Mouse (Mus musculus) cerebral cortex, adult 2 months (tissue): Measurements from ENCODE around the gene Rtn2.

Source experiments
- WGBS: fragments of 180-500 bp; shearing (Covaris S2); methylation state at CpG from one replicate; pipeline ENCODE4 v1.1.7; 2018; 5-methylcytosine and 5-hydroxymethylcytosine counted together

Rtn2 gene

DNA sequence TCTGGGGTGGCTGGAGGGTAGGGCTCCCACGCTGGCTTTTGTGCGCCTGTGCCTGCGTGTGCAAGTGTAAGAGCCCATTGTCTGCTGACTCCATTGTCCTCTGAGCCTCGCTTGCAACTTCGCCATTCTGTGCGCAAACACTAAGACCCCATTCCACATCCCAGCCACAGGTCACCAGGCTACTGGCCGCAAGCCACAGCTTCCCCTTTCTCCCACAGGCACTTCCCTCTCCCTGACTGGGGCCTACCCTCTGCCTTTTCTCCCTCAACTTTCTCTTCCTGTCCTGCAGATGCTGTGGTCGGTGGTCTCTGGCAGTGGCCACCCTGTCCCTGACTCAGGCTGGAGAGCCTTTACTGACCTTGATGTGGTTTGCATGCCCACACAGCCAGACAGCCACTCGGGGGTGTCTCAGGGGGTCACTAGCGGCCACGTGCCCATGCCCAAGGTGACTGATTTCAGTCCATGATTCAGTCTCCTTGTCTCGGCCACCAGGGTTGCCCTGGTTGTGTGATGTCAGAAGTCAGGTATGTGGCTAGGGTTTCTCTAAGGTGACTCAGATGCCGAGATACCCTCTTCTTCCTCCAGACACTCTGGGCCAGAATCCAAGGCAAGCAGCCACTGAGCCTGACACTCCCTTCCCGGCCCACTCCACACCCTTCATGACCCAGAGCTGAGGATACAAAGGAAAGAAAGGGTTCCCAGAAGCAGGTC is 34.2 kb downstream of the Rtn2 start:
- WGBS, result 63% methylated on average over 14 of the region's 14 CpGs

GRCm38 (mm10) chr7:19318201-19318600 is 35.8 kb downstream of the Rtn2 start:
- WGBS, result 88% methylated on average over 2 of the region's 2 CpGs

- 80% methylated on average over 7 of the region's 7 CpGs for WGBS
These were observed 36.3 kb downstream of the Rtn2 start for GRCm38 (mm10) chr7:19318676-19319075.

DNA sequence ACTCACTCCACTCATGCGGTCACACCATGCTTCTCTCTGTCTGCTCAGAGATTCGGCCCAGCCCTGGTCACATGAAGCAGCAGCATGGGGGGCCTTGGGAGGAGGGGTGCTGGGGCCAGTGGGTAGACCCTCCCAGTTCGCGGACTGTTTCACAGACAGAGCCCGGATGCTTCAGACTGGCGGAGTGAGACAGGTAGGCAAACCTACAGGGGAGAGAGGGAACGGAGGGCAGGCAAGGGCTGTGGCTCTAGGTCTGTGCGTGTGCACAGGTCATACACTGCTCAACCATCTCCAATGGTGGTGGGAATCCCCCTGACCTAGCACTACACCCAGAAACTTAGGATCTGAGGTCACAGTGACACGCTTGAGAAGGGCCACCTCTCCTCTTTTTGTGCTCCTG is 37.0 kb downstream of the Rtn2 start:
- WGBS, result 11% methylated on average over 9 of the region's 9 CpGs

DNA sequence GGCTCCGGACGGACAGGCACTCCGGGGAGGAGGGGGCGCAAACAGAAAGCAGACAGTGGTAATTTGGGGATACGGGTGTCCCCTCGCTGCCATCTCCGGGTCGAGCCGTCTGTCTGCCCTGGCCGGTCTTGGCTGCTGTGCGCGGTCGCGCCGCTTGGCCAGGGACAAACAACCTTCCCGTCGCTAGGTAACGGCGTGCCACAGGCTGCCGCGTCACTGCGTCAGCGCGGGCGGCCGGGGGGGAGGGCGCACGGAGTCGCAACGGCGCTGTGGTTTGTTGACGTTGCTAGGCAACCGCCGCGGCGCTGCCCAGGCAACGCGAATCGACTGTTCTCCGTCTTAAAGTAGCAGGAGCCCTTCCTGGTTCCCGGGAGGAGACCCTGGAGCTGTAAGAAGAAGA is 37.5 kb downstream of the Rtn2 start:
- under 1% methylated on average over 41 of the region's 41 CpGs for WGBS

DNA sequence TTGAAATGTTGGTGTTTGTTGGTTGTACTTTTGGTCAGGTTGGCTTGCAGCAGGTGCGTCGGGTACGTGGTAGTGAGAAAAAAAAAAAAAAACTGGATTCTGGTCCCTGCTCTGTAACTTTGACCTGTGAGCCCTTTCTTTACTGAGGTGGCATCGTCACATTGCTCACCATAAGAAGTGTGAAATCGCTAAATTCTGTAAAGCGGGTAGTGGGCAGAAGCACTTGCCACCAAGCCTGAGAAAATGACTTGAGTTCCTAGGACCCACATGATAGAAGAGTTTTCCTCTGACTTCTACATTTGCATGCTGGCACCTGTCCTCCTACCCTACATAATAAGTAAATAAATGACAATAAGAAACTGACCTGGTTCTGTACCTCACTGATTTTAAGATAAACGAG is 38.2 kb downstream of the Rtn2 start:
- WGBS, result 35% methylated on average over 7 of the region's 7 CpGs

- 61% methylated on average over 5 of the region's 5 CpGs for WGBS
These were observed 39.0 kb downstream of the Rtn2 start for GRCm38 (mm10) chr7:19321464-19321863.

DNA sequence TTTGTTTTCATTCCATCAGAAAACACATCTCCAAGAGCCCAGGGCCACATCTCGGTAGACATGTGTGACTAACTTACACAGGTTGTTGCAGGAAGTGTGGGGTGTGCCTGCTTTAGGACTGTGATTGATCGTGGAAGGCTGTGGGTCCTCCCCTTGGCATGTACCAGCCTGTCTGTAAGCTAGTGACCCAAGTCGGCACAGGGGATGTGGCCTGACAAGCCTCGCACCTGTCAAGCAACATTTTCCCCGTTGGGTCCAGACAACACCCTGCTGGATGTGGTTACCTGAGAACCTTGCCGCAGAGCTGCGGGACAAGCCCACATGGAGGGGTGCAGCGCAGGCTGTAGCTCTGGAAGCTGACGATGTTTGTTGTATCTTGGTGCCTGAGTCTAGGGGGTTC is 40.1 kb downstream of the Rtn2 start:
- WGBS, result 61% methylated on average over 9 of the region's 9 CpGs

DNA sequence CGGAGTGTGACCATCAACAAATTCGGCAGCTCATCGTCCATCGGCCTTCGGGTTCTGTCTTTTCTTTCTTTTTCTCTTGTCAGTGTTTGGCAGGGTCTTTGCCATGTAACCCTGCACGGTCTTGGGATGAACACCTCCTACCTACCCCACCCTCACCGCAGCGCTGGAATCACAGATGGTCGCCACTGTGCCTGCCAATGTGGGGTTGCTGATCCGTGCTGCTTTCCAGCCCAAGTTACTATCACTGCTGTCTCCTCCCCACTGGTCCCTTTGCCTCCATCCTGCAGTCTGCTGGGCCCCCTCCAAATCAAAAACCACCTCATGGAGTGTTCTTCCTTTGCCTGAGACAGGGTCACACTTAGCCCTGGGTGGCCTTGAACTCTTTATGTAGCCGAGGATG is 41.8 kb downstream of the Rtn2 start:
- WGBS, result 83% methylated on average over 11 of the region's 11 CpGs

- WGBS, result 79% methylated on average over 21 of the region's 21 CpGs
These were observed 43.1 kb downstream of the Rtn2 start for GRCm38 (mm10) chr7:19325262-19326199.

- WGBS, result 3% methylated on average over 20 of the region's 20 CpGs
These were observed 43.9 kb downstream of the Rtn2 start for GRCm38 (mm10) chr7:19326359-19326758.

DNA sequence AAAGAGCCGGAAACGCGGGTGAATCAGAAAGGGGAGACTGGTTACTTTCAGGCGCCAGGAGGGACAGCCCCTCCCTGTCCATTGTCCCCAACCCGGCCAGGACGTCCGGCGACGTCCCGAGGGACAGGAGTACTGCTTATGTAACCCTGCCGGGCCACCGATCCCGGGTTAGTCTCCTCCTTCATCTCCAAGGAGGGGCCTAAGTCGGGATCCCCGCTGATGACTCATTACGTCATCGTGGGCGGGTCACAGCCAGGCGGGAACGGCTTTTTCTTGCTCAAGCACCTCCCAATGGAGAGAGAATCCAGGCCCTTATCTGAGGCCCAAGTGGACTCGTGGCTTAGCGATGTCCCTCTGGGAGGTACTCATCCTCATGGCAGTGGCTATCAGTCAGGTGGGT is 44.7 kb downstream of the Rtn2 start:
- WGBS, result under 1% methylated on average over 22 of the region's 22 CpGs

- WGBS, result 76% methylated on average over 5 of the region's 5 CpGs
These were observed 45.4 kb downstream of the Rtn2 start for GRCm38 (mm10) chr7:19327782-19328181.

DNA sequence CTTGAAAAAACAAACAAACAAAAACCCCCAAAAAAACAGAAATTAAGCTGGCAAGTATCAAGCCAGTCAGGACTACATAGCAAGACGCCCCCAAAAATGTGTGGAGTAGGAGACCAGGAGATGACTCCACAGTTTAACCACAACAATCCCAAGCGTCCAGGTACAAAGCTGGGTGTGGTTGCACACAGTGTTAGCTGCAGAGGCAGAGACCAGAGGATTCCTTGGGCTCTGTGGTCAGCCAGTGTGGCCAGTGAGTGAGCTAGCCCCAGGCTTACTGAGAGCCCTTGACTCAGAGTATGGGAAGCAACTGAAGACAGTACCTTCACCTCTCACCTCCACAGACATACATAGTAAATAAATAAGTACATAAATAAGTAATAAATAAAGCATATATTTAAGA is 49.5 kb downstream of the Rtn2 start:
- WGBS, result 51% methylated on average over 2 of the region's 2 CpGs

DNA sequence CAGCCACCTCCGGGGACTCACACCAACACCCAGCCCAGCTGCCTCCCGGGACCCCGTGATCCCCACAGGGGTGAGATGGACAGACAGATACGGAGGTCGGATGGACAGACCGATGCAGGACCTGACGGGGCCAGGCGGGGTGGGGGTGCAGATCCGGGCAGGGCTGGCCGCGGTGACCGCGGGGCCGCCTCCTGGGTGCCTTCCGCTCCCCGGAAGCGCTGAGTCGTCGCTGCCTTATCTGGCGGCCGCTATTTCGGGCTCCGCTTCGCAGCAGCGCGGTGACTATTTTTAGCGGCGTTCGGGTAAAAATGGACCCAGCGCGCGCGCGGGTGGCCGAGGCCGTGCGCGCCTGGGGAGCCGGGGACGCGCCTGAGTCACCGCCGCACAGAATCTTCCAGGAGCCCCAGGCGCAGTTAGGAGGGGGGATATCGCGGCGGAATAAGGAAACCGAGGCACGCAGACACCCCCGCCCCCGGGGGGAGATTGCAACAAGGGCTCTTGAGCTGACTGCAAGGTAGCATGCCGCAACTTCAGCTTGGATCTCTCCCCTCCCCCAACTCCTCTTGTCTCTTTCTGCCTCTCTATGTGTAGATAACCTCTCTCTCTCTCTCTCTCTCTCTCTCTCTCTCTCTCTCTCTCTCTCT is 50.4 kb downstream of the Rtn2 start:
- 0% methylated on average over 52 of the region's 52 CpGs for WGBS

DNA sequence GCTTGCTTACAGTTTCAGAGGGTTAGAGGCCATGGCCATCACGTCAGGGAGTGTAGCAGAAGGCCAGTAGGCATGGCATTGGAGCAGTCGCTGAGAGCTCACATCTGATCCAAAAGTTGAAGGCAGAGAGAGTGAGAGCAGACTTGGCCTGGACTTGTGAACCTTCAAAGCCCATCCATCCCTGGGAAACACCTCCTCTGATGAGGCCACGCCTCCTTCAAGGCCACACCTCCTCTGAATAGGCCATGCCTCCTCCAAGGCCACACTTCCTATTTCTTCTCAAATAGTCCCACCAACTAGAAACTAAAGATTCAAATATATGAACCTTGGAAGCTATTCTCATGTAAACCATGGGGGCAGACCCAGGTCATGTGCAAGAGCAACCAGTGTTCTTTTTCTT is 53.2 kb downstream of the Rtn2 start:
- WGBS, result 59% methylated on average over 3 of the region's 3 CpGs

DNA sequence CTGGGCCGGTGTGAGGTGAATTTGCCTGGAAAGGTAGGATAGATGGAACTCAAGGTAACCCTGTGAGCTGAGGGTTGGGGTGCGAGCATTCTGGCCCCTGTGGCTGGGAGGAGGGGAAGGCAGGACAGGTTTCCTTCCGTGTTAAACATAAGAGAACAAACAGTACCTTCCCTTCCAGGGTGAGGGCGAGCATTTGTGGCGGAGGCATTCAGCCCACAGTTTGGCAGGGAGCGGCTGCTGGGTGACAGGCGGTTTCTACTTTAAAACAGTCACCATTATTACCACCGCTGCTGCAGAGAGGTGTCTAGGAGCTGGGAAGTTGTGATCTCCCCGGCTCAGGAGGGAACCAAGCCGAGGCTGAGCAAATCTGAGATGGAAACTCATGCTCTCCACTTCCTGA is 54.7 kb downstream of the Rtn2 start:
- 43% methylated on average over 10 of the region's 10 CpGs for WGBS

GRCm38 (mm10) chr7:19338060-19338459 is 55.6 kb downstream of the Rtn2 start:
- WGBS, result 70% methylated on average over 2 of the region's 2 CpGs

- 62% methylated on average over 7 of the region's 7 CpGs for WGBS
These were observed 56.2 kb downstream of the Rtn2 start for GRCm38 (mm10) chr7:19338596-19338995.

- 20% methylated on average over 10 of the region's 10 CpGs for WGBS
These were observed 58.8 kb downstream of the Rtn2 start for GRCm38 (mm10) chr7:19341250-19341649.

- 1% methylated on average over 41 of the region's 41 CpGs for WGBS
These were observed 59.5 kb downstream of the Rtn2 start for GRCm38 (mm10) chr7:19341761-19342409.

GRCm38 (mm10) chr7:19342481-19343027 is 60.1 kb downstream of the Rtn2 start:
- under 1% methylated on average over 27 of the region's 27 CpGs for WGBS
